Mouse (Mus musculus): Measurements from ENCODE around the gene Obscn. TPM values are rescaled to one million over a fixed set of nuclear protein-coding genes. Genes with fewer than 3 reads are reported as not detected.

Obscn gene
- polyA plus RNA-seq, 2 experiments = 5.4 to 11.0 TPM

DNA sequence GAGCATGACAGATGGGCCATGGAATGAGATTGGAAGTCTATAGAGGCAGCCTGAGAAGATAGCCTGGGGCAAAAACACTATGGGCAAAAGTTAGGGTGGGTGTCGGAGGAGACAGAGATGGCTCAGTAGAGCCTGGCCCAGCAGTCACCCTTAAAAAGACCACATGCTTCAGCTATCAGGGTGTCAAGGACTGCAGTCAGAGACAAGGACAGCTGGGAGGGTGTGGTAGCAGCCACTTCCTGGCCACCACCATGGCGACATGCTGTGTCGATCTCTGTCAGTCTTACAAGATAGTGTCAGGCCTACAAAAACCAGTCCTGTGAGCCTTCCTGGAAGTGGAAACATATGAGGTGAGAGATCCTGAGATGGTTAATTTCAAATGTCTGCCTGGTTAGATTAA is 53.1 kb downstream of the Obscn start:
- H3K27ac ChIP-seq (replicated peaks; ENCODE audit: low read depth, low read length) = no peak overlapping the region
- H3K36me3 ChIP-seq (ENCODE audit: control insufficient read depth, insufficient read depth, low read length) = no peaks in the 10 kb centered on the region
- no peak overlapping the region for H3K4me2 ChIP-seq (replicated peaks; ENCODE audit: low read depth, low read length, severe bottlenecking)
- DNase-seq (ENCODE audit: low spot score) (no peak), ATAC-seq (ENCODE audit: low FRiP score, low read depth) (no peak)
- 76% methylated on average over 3 of the region's 3 CpGs for WGBS
- TF ChIP-seq POLR2A (IDR thresholded peaks at IDR 0.05; ENCODE audit: borderline replicate concordance, extremely low read depth, insufficient read depth, insufficient read length) = no peak
- H3K9me3 ChIP-seq (ENCODE audit: control insufficient read depth, low read length) = no peaks in the 10 kb centered on the region
- no peaks in the 10 kb centered on the region for H3K27me3 ChIP-seq (ENCODE audit: control insufficient read depth, insufficient read depth, low read length)
- H3K4me3 ChIP-seq (replicated peaks; ENCODE audit: low read length) = no peak overlapping the region
- H3K9ac ChIP-seq (ENCODE audit: low read depth, low read length, severe bottlenecking) = no peak overlapping the region
- H3K4me1 ChIP-seq (ENCODE audit: control insufficient read depth, insufficient read depth, low read length) = no peaks in the 10 kb centered on the region

DNA sequence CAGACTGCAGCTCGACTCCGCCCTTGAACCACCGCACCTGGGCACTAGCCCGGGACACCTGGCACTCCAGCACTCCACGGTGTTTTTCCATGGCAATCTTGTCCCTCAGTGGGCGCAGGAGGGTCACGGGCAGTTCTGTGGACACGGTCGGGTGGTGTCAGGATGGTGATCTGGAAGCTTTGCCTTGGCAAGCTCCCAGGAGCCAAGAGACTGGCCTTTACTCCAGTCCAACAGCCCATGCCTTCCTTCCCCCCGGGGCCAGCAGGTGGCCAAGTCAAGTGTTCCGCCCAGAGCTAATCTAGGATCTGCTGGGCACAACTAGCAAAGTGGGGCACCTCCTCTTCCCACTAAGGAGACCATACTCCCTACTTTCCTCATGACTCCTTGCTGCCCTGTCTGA is 57.9 kb downstream of the Obscn start:
- H3K27me3 ChIP-seq (ENCODE audit: control insufficient read depth, insufficient read depth, low read length) = no peaks in the 10 kb centered on the region
- 95% methylated on average over 11 of the region's 11 CpGs for WGBS
- no peaks in the 10 kb centered on the region for H3K36me3 ChIP-seq (ENCODE audit: control insufficient read depth, insufficient read depth, low read length)
- no peak overlapping the region for H3K9ac ChIP-seq (ENCODE audit: low read depth, low read length, severe bottlenecking)
- no peak overlapping the region for H3K4me3 ChIP-seq (replicated peaks; ENCODE audit: low read length)
- DNase-seq (ENCODE audit: low spot score) (no peak), ATAC-seq (ENCODE audit: low FRiP score, low read depth) (no peak)
- no peak overlapping the region for H3K27ac ChIP-seq (replicated peaks; ENCODE audit: low read depth, low read length)
- no peak for TF ChIP-seq POLR2A (IDR thresholded peaks at IDR 0.05; ENCODE audit: borderline replicate concordance, extremely low read depth, insufficient read depth, insufficient read length)
- no peak overlapping the region for H3K4me2 ChIP-seq (replicated peaks; ENCODE audit: low read depth, low read length, severe bottlenecking)
- no peaks in the 10 kb centered on the region for H3K9me3 ChIP-seq (ENCODE audit: control insufficient read depth, low read length)
- no peaks in the 10 kb centered on the region for H3K4me1 ChIP-seq (ENCODE audit: control insufficient read depth, insufficient read depth, low read length)

DNA sequence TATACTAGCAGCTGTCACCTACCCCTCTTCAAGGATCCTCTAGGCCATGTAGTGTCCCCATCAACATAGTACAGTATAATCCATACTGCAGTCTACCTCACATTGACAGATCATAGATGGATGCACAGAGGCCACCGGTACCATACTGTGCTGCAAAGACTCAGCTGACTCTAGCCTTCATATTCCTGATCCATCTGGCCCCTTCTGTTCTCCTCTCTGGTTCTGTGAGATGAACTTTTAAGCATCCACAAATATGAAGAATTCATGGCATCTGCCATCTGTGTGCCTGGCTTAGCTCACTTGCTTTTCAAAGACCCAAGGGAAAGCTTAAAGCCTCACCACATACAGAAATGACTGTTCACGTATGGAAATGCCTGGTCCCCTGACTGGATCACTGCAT is 65.9 kb downstream of the Obscn start:
- Histone ChIP-seq H3K27ac (replicated peaks; ENCODE audit: low read depth, low read length) (no peak overlapping the region), H3K27me3 (ENCODE audit: control insufficient read depth, insufficient read depth, low read length) (no peaks in the 10 kb centered on the region), H3K36me3 (ENCODE audit: control insufficient read depth, insufficient read depth, low read length) (no peaks in the 10 kb centered on the region), H3K4me1 (ENCODE audit: control insufficient read depth, insufficient read depth, low read length) (no peaks in the 10 kb centered on the region), H3K9ac (ENCODE audit: low read depth, low read length, severe bottlenecking) (no peak overlapping the region), H3K4me2 (replicated peaks; ENCODE audit: low read depth, low read length, severe bottlenecking) (no peak overlapping the region), H3K9me3 (ENCODE audit: control insufficient read depth, low read length) (no peaks in the 10 kb centered on the region), H3K4me3 (replicated peaks; ENCODE audit: low read length) (no peak overlapping the region)
- no peak for ATAC-seq (ENCODE audit: low FRiP score, low read depth)
- no peak for DNase-seq (ENCODE audit: low spot score)
- 64% methylated on average over 2 of the region's 2 CpGs for WGBS
- no peak for TF ChIP-seq POLR2A (IDR thresholded peaks at IDR 0.05; ENCODE audit: borderline replicate concordance, extremely low read depth, insufficient read depth, insufficient read length)

- no peaks in the 10 kb centered on the region for H3K4me1 ChIP-seq (ENCODE audit: control insufficient read depth, insufficient read depth, low read length)
- H3K27ac ChIP-seq (replicated peaks; ENCODE audit: low read depth, low read length) = no peak overlapping the region
- TF ChIP-seq POLR2A (IDR thresholded peaks at IDR 0.05; ENCODE audit: borderline replicate concordance, extremely low read depth, insufficient read depth, insufficient read length) = no peak
- no peak overlapping the region for H3K9ac ChIP-seq (ENCODE audit: low read depth, low read length, severe bottlenecking)
- ATAC-seq (ENCODE audit: low FRiP score, low read depth) = no peak
- no peak overlapping the region for H3K4me2 ChIP-seq (replicated peaks; ENCODE audit: low read depth, low read length, severe bottlenecking)
- no peak for DNase-seq (ENCODE audit: low spot score)
- H3K36me3 ChIP-seq (ENCODE audit: control insufficient read depth, insufficient read depth, low read length) = no peaks in the 10 kb centered on the region
- H3K9me3 ChIP-seq (ENCODE audit: control insufficient read depth, low read length) = no peaks in the 10 kb centered on the region
- no peak overlapping the region for H3K4me3 ChIP-seq (replicated peaks; ENCODE audit: low read length)
- WGBS = 90% methylated on average over 8 of the region's 8 CpGs
- no peaks in the 10 kb centered on the region for H3K27me3 ChIP-seq (ENCODE audit: control insufficient read depth, insufficient read depth, low read length)
Observed at GRCm38 (mm10) chr11:59068922-59069321, 67.3 kb downstream of the Obscn start.

DNA sequence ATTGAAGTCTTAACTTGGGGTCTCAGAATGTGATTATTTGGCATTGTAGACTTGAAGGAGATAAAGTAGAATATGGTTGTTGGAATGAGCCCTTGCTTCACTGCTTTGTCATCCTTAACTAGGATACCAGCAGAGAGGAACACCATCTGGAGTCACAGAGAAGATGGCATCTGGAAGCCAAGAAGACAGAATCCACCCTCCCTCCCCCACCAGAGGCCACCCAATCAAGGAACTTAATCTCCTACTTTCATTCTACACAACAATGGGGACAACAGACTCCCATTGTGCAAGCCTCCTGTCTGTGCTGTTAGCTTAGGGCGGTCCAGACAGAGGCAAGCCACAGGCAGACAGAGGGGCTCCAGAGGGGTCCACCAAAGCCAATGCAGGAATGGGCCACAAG is 67.8 kb downstream of the Obscn start:
- TF ChIP-seq POLR2A (IDR thresholded peaks at IDR 0.05; ENCODE audit: borderline replicate concordance, extremely low read depth, insufficient read depth, insufficient read length) = no peak
- WGBS = 88% methylated on average over 1 of the region's 1 CpGs
- H3K36me3 ChIP-seq (ENCODE audit: control insufficient read depth, insufficient read depth, low read length) = no peaks in the 10 kb centered on the region

GRCm38 (mm10) chr11:59067921-59068320 is 68.3 kb downstream of the Obscn start:
- H3K27me3 ChIP-seq (ENCODE audit: control insufficient read depth, insufficient read depth, low read length) = no peaks in the 10 kb centered on the region
- H3K4me1 ChIP-seq (ENCODE audit: control insufficient read depth, insufficient read depth, low read length) = no peaks in the 10 kb centered on the region
- H3K27ac ChIP-seq (replicated peaks; ENCODE audit: low read depth, low read length) = no peak overlapping the region
- ATAC-seq (ENCODE audit: low FRiP score, low read depth) (no peak), DNase-seq (ENCODE audit: low spot score) (no peak)
- no peaks in the 10 kb centered on the region for H3K9me3 ChIP-seq (ENCODE audit: control insufficient read depth, low read length)
- WGBS = 86% methylated on average over 9 of the region's 9 CpGs
- H3K4me2 ChIP-seq (replicated peaks; ENCODE audit: low read depth, low read length, severe bottlenecking) = no peak overlapping the region
- H3K4me3 ChIP-seq (replicated peaks; ENCODE audit: low read length) = no peak overlapping the region
- no peak for TF ChIP-seq POLR2A (IDR thresholded peaks at IDR 0.05; ENCODE audit: borderline replicate concordance, extremely low read depth, insufficient read depth, insufficient read length)
- no peaks in the 10 kb centered on the region for H3K36me3 ChIP-seq (ENCODE audit: control insufficient read depth, insufficient read depth, low read length)
- no peak overlapping the region for H3K9ac ChIP-seq (ENCODE audit: low read depth, low read length, severe bottlenecking)

More for the DNA sequence above, 67.8 kb downstream of the Obscn start:
- Histone ChIP-seq H3K4me3 (replicated peaks; ENCODE audit: low read length) (no peak overlapping the region), H3K4me2 (replicated peaks; ENCODE audit: low read depth, low read length, severe bottlenecking) (no peak overlapping the region), H3K4me1 (ENCODE audit: control insufficient read depth, insufficient read depth, low read length) (no peaks in the 10 kb centered on the region), H3K9me3 (ENCODE audit: control insufficient read depth, low read length) (no peaks in the 10 kb centered on the region), H3K27me3 (ENCODE audit: control insufficient read depth, insufficient read depth, low read length) (no peaks in the 10 kb centered on the region), H3K9ac (ENCODE audit: low read depth, low read length, severe bottlenecking) (no peak overlapping the region), H3K27ac (replicated peaks; ENCODE audit: low read depth, low read length) (no peak overlapping the region)
- DNase-seq (ENCODE audit: low spot score) (no peak), ATAC-seq (ENCODE audit: low FRiP score, low read depth) (no peak)

All from limb, embryonic 14.5 days (tissue).